Mouse (Mus musculus) MEL (cell line): Measurements from ENCODE around the gene Itprip. TPM values are rescaled to one million over a fixed set of nuclear protein-coding genes. Genes with fewer than 3 reads are reported as not detected.

Experiments
- DNase-seq: peaks from one replicate; pipeline ENCODE4 v3.0.0; 2011; ENCODE audit warnings: low read depth, low spot score
- H3K27ac ChIP-seq: 2 replicates; pipeline ENCODE4 v1.5.1; 2012; ENCODE audit warnings: low read depth, mild to moderate bottlenecking, control low read depth, low read length, moderate library complexity; ENCODE audit not compliant: control insufficient read depth
- H3K27me3 ChIP-seq, 2 experiments: fragments of 150-350 bp in 1 of 2; sonication (generic) in 1 of 2; 2 replicates each; pipeline ENCODE4 v1.6.1; 2012; ENCODE audit warnings: low read length in 2 of 2, mild to moderate bottlenecking in 2 of 2, improper control_type of control experiment in 1 of 2, moderate library complexity in 1 of 2; ENCODE audit not compliant: insufficient read depth in 2 of 2, control insufficient read depth in 1 of 2
- H3K36me3 ChIP-seq, 2 experiments: 2 replicates each; pipeline ENCODE4 v1.6.1; 2012 to 2014; ENCODE audit warnings: low read length in 2 of 2, improper control_type of control experiment in 1 of 2, inconsistent platforms in 1 of 2, mild to moderate bottlenecking in 1 of 2; ENCODE audit not compliant: insufficient read depth in 2 of 2, control insufficient read depth in 1 of 2
- H3K4me1 ChIP-seq, 2 experiments: fragments of 150-350 bp in 1 of 2; sonication (generic) in 1 of 2; 2 replicates each; pipeline ENCODE4 v1.6.1; 2012; ENCODE audit warnings: low read length in 2 of 2, improper control_type of control experiment in 1 of 2, mild to moderate bottlenecking in 1 of 2; ENCODE audit not compliant: insufficient read depth in 2 of 2, control insufficient read depth in 1 of 2
- H3K4me3 ChIP-seq, 2 experiments: fragments of 150-350 bp in 1 of 2; sonication (generic) in 1 of 2; 2 replicates each; pipeline ENCODE4 v1.5.1; 2012; ENCODE audit warnings: low read depth in 2 of 2, low read length in 2 of 2, mild to moderate bottlenecking in 2 of 2, moderate library complexity in 2 of 2, control low read depth in 1 of 2, improper control_type of control experiment in 1 of 2; ENCODE audit not compliant: control insufficient read depth in 1 of 2, insufficient read depth in 1 of 2
- H3K79me2 ChIP-seq: 2 replicates; pipeline ENCODE4 v1.6.1; 2012; ENCODE audit warnings: mild to moderate bottlenecking, low read length, moderate library complexity; ENCODE audit not compliant: control insufficient read depth, poor library complexity, insufficient read depth
- H3K9ac ChIP-seq: 2 replicates; pipeline ENCODE4 v1.6.1; 2012; ENCODE audit warnings: low read depth, mild to moderate bottlenecking, control low read depth, low read length, moderate library complexity; ENCODE audit not compliant: control insufficient read depth, poor library complexity, severe bottlenecking
- H3K9me3 ChIP-seq: fragments of 150-350 bp; sonication (generic); replicated peaks from 2 replicates; pipeline ENCODE4 v1.6.1; 2012; ENCODE audit warnings: mild to moderate bottlenecking, low read length, improper control_type of control experiment, moderate library complexity; ENCODE audit not compliant: insufficient read depth
- BHLHE40 ChIP-seq: IDR thresholded peaks from 2 replicates; pipeline ENCODE4 v1.6.1; 2012; ENCODE audit warnings: low read depth, mild to moderate bottlenecking, inconsistent platforms, low read length, improper control_type of control experiment, borderline replicate concordance
- CHD2 ChIP-seq: IDR thresholded peaks from 2 replicates; pipeline ENCODE4 v1.6.1; 2011; ENCODE audit warnings: low read length, improper control_type of control experiment
- CTCF ChIP-seq, 3 experiments: IDR thresholded peaks in 2 of 3; conservative IDR thresholded peaks in 1 of 3; 2 replicates each; pipeline ENCODE4 v1.5.1; 2011 to 2012; ENCODE audit warnings: low read length in 3 of 3, low read depth in 2 of 3, mild to moderate bottlenecking in 2 of 3, improper control_type of control experiment in 1 of 3, inconsistent platforms in 1 of 3, mixed read lengths in 1 of 3, moderate library complexity in 1 of 3; ENCODE audit not compliant: control insufficient read depth in 1 of 3, insufficient read depth in 1 of 3, poor library complexity in 1 of 3, severe bottlenecking in 1 of 3
- E2F4 ChIP-seq: IDR thresholded peaks from 2 replicates; pipeline ENCODE4 v1.6.1; 2011; ENCODE audit warnings: low read depth, low read length, improper control_type of control experiment, borderline replicate concordance
- EP300 ChIP-seq, 2 experiments: IDR thresholded peaks; 2 replicates each; pipeline ENCODE4 v1.6.1; 2011; ENCODE audit warnings: improper control_type of control experiment in 2 of 2, low read length in 2 of 2, low read depth in 1 of 2, mild to moderate bottlenecking in 1 of 2
- MAFK ChIP-seq: IDR thresholded peaks from 2 replicates; pipeline ENCODE4 v1.6.1; 2011; ENCODE audit warnings: low read depth, mild to moderate bottlenecking, low read length, improper control_type of control experiment, borderline replicate concordance
- MEF2A ChIP-seq: IDR thresholded peaks from 2 replicates; pipeline ENCODE4 v1.6.1; 2014; ENCODE audit warnings: low read depth, mild to moderate bottlenecking, inconsistent platforms, low read length, improper control_type of control experiment; ENCODE audit not compliant: poor library complexity, insufficient replicate concordance, severe bottlenecking; ENCODE audit errors: extremely low read depth
- MYB ChIP-seq: IDR thresholded peaks from 2 replicates; pipeline ENCODE4 v1.6.1; 2011; ENCODE audit warnings: mild to moderate bottlenecking, low read depth, low read length, improper control_type of control experiment
- NELFE ChIP-seq: IDR thresholded peaks from 2 replicates; pipeline ENCODE4 v1.6.1; 2011; ENCODE audit warnings: low read depth, low read length, improper control_type of control experiment
- POLR2A ChIP-seq, 2 experiments: IDR thresholded peaks; 2 replicates each; pipeline ENCODE4 v1.6.1; 2011 to 2012; ENCODE audit warnings: low read length in 2 of 2, mild to moderate bottlenecking in 2 of 2, control low read depth in 1 of 2, improper control_type of control experiment in 1 of 2, low read depth in 1 of 2, moderate library complexity in 1 of 2; ENCODE audit not compliant: control insufficient read depth in 1 of 2, insufficient read depth in 1 of 2, poor library complexity in 1 of 2
- POLR2AphosphoS2 ChIP-seq: IDR thresholded peaks from 2 replicates; pipeline ENCODE4 v1.6.1; 2011; ENCODE audit warnings: low read length, improper control_type of control experiment
- SIN3A ChIP-seq: IDR thresholded peaks from 2 replicates; pipeline ENCODE4 v1.6.1; 2012; ENCODE audit warnings: low read length, improper control_type of control experiment, inconsistent platforms
- SMC3 ChIP-seq: IDR thresholded peaks from 2 replicates; pipeline ENCODE4 v1.6.1; 2011; ENCODE audit warnings: low read depth, low read length, improper control_type of control experiment
- TBP ChIP-seq: IDR thresholded peaks from 2 replicates; pipeline ENCODE4 v1.8.0; 2011; ENCODE audit warnings: low read depth, low read length, improper control_type of control experiment
- UBTF ChIP-seq: IDR thresholded peaks from 2 replicates; pipeline ENCODE4 v1.6.1; 2012; ENCODE audit warnings: low read depth, mild to moderate bottlenecking, inconsistent platforms, low read length, improper control_type of control experiment, moderate library complexity, borderline replicate concordance; ENCODE audit not compliant: insufficient read depth
- USF2 ChIP-seq, 2 experiments: IDR thresholded peaks; 2 replicates each; pipeline ENCODE4 v1.6.1; 2011 to 2012; ENCODE audit warnings: improper control_type of control experiment in 2 of 2, low read length in 2 of 2, borderline replicate concordance in 1 of 2, inconsistent platforms in 1 of 2, low read depth in 1 of 2, mild to moderate bottlenecking in 1 of 2; ENCODE audit not compliant: insufficient read depth in 1 of 2
- polyA plus RNA-seq, 2 experiments: library from polyadenylated mRNA; stranded (reverse) in 1 of 2; unstranded in 1 of 2; fragments of >175 nt in 1 of 2; fragments of >200 nt in 1 of 2; gene quantifications; 2 replicates each; pipeline versions ENCODE4 v1.2.1 to v1.2.4; 2012; ENCODE audit warnings: low replicate concordance in 2 of 2, low read depth in 1 of 2; ENCODE audit not compliant: insufficient read length in 2 of 2, insufficient read depth in 1 of 2, missing spikeins in 1 of 2
- total RNA-seq: library from RNA; depleted of rRNA; stranded (reverse); fragments of 300-350 nt; gene quantifications from 2 replicates; pipeline ENCODE4 v1.2.3, GENCODE M21; 2012

The Itprip gene
- total and polyA plus RNA-seq, 3 experiments = 26.3 to 26.9 TPM; not detected in 1

DNA sequence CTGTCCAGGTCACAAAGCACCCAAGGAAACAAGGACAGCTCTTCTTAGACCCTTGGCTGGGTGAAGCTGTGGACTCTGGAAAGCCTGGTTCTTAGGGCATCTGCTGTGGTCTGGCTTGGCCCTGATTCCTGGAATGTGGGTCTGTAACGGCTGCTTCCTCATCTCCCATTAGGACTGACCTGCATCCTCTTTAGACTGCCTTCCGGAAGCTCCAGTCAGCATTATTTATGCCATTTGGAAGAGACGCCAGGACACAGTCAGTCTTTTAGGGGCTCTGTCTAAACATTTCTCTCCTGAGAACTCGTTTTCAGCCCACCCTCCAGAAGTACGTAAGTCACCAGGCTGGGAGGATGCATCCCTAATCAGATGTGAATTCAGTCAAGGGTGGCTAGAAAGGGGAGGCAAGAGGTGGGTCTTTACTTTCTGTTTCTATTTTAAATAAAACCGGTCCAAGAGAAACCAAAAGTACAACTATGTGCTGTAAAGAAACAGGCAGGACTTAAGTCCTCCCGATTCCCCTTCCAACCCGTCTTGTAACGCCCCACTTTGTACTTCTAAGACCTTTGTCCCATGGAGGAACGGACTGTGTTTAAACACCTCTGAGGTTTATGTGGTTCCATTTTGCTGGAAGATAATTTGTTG is 28.5 kb downstream of the Itprip start:
- no peak overlapping the region for H3K9ac ChIP-seq
- H3K4me1 ChIP-seq = no peaks in the 10 kb centered on the region
- no peaks in the 10 kb centered on the region for H3K27me3 ChIP-seq
- TF ChIP-seq EP300 (IDR thresholded peaks at IDR 0.05; ENCODE audit: low read depth in 1 of 2, low read length in 2 of 2) = no peak
- no peak for TF ChIP-seq POLR2A (IDR thresholded peaks at IDR 0.05; ENCODE audit: control insufficient read depth in 1 of 2, insufficient read depth in 1 of 2, low read depth in 1 of 2, low read length in 2 of 2, poor library complexity in 1 of 2)
- no peak overlapping the region for H3K4me3 ChIP-seq
- no peaks in the 10 kb centered on the region for H3K9me3 ChIP-seq
- DNase-seq = no peak
- no peaks in the 10 kb centered on the region for H3K36me3 ChIP-seq
- no peaks in the 10 kb centered on the region for H3K79me2 ChIP-seq
- H3K27ac ChIP-seq = no peak overlapping the region

DNA sequence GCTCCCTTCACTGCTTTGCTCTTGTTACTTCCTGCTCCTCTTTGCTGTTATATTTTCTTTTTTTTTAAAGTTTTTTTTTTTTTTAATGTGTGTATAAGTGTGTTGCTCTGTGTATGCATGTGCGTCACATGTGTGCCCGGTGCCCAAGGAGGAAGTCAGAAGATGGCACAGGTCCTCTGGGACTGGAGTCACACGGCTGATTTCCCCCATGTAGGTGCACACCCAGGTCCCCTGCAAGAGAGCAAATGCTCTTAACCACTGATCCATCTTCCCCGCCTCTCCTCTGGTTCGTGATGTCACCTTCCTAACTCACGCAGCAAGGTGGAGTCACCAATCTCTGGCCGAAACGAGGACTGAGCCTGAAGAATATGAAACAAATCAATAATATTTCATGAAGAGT is 31.1 kb downstream of the Itprip start:
- Histone ChIP-seq H3K27ac (no peak overlapping the region), H3K79me2 (no peaks in the 10 kb centered on the region), H3K4me3 (no peak overlapping the region), H3K4me1 (0 out of 4 replicates have a peak, but pooled peaks cover 0 to 3% of the 10 kb centered on the region in 2 experiments), H3K9ac (no peak overlapping the region), H3K27me3 (no peaks in the 10 kb centered on the region), H3K9me3 (no peaks in the 10 kb centered on the region), H3K36me3 (no peaks in the 10 kb centered on the region)
- no peak for DNase-seq
- no peak for TF ChIP-seq SMC3
- no peak for TF ChIP-seq MEF2A
- TF ChIP-seq MYB = no peak

DNA sequence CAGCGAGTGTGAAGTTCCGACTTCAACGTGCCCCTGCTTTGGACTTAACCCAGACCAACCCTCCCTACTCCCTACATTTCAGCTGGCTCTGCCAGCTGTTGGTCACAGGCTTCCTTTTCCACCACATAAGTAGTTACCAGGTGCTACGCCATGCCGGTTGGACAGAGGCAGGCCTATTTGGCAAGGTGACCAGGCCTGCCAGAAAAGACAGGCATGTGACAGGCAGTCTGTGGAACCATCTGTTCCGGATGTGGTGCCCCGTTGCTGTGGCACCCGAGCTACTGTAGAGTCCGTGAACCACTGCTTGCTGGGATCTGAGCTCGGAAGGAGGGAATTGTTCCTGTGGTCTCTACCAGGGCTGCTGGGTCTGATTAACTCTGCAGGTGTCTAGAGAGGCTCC is 31.7 kb downstream of the Itprip start:
- H3K36me3 ChIP-seq = no peaks in the 10 kb centered on the region
- DNase-seq = no peak
- H3K4me1 ChIP-seq = 0 out of 4 replicates have a peak, but pooled peaks cover 0 to 3% of the 10 kb centered on the region in 2 experiments

More for the DNA sequence above, 31.7 kb downstream of the Itprip start:
- H3K9ac ChIP-seq = no peak overlapping the region
- H3K27ac ChIP-seq = no peak overlapping the region
- H3K27me3 ChIP-seq = no peaks in the 10 kb centered on the region
- TF ChIP-seq TBP = no peak
- no peak for TF ChIP-seq USF2 (IDR thresholded peaks at IDR 0.05; ENCODE audit: borderline replicate concordance in 1 of 2, insufficient read depth in 1 of 2, low read depth in 1 of 2, low read length in 2 of 2)
- TF ChIP-seq E2F4 = no peak
- TF ChIP-seq NELFE = no peak
- TF ChIP-seq MYB = no peak
- no peak for TF ChIP-seq POLR2AphosphoS2
- no peak for TF ChIP-seq BHLHE40
- no peak for TF ChIP-seq UBTF
- TF ChIP-seq CTCF (IDR thresholded peaks at IDR 0.05 in 2 of 3, conservative IDR thresholded peaks at IDR 0.05 in 1 of 3; ENCODE audit: control insufficient read depth in 1 of 3, insufficient read depth in 1 of 3, low read depth in 2 of 3, low read length in 3 of 3, poor library complexity in 1 of 3, severe bottlenecking in 1 of 3) = no peak
- no peak for TF ChIP-seq MAFK
- no peak for TF ChIP-seq EP300 (IDR thresholded peaks at IDR 0.05; ENCODE audit: low read depth in 1 of 2, low read length in 2 of 2)
- no peak for TF ChIP-seq CHD2
- TF ChIP-seq SIN3A = no peak
- H3K9me3 ChIP-seq = no peaks in the 10 kb centered on the region
- H3K4me3 ChIP-seq = no peak overlapping the region
- no peaks in the 10 kb centered on the region for H3K79me2 ChIP-seq
